Mouse (Mus musculus) limb, embryonic 15.5 days (tissue): ENCODE measurements around the gene Bmpr2. TPM values are rescaled to one million over a fixed set of nuclear protein-coding genes. Genes with fewer than 3 reads are reported as not detected.

Experiments
- ATAC-seq: fragments of 200-750 bp; cut with Nextera tagmentation; 2 replicates; pipeline ENCODE4 v1.8.0; 2017; ENCODE audit warnings: low read depth, moderate TSS enrichment; ENCODE audit not compliant: insufficient number of reproducible peaks, low FRiP score, low TSS enrichment
- H3K27ac ChIP-seq: fragments of 300-500 bp; sonication (generic); 2 replicates; pipeline ENCODE4 v1.5.1; 2015; ENCODE audit warnings: moderate library complexity, mild to moderate bottlenecking, inconsistent platforms
- H3K27me3 ChIP-seq: fragments of 300-500 bp; sonication (generic); 2 replicates; pipeline ENCODE4 v1.6.1; 2015; ENCODE audit warnings: inconsistent platforms
- H3K36me3 ChIP-seq: fragments of 300-500 bp; sonication (generic); 2 replicates; pipeline ENCODE4 v1.6.1; 2015; ENCODE audit warnings: inconsistent platforms
- H3K4me1 ChIP-seq: fragments of 300-500 bp; sonication (generic); 2 replicates; pipeline ENCODE4 v1.6.1; 2015; ENCODE audit warnings: inconsistent platforms
- H3K4me2 ChIP-seq: fragments of 300-500 bp; sonication (generic); 2 replicates; pipeline ENCODE4 v1.6.1; 2015; ENCODE audit warnings: mild to moderate bottlenecking, inconsistent platforms
- H3K4me3 ChIP-seq: fragments of 300-500 bp; sonication (generic); 2 replicates; pipeline ENCODE4 v1.5.1; 2015; ENCODE audit warnings: mild to moderate bottlenecking, inconsistent platforms
- H3K9ac ChIP-seq: fragments of 300-500 bp; sonication (generic); 2 replicates; pipeline ENCODE4 v1.6.1; 2015; ENCODE audit warnings: inconsistent platforms
- H3K9me3 ChIP-seq: fragments of 300-500 bp; sonication (generic); 2 replicates; pipeline ENCODE4 v1.6.1; 2016; ENCODE audit warnings: inconsistent platforms
- WGBS: fragments of 180-500 bp; shearing (Covaris S2); methylation state at CpG from one replicate; pipeline ENCODE4 v1.1.7; 2015; 5-methylcytosine and 5-hydroxymethylcytosine counted together
- polyA plus RNA-seq: library from polyadenylated mRNA; unstranded; fragments of >200 nt; fragmentation: Nextera tagmentation; extraction: Ambion mirVana; gene quantifications from 2 replicates; pipeline ENCODE4 v1.2.1, GENCODE M21; 2015

Gene Bmpr2
- polyA plus RNA-seq, 1 experiment from 2014 or later = 10.2 TPM

DNA sequence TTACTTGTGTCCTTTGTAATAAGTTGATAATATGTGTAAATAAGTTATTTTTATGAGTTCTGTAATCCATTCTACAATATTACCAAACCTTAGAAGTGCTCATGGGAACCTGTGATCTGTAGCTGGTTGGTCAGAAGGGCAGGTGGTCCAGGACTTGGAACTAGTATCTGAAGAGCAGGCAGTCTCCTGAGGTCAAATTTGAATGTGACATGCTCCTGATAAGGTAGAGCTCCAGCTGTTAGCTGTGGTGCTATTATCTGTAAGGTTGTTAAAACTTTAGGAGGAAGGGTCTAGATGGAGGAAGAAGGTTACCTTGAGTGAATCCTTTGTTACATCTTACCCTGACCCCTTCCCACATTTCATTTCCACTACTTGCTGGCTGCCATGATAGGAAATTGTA is 154.9 kb downstream of the Bmpr2 start:
- H3K9me3 ChIP-seq = no peaks in the 10 kb centered on the region
- H3K9ac ChIP-seq = no peak overlapping the region
- no peak overlapping the region for H3K4me2 ChIP-seq
- no peak for ATAC-seq
- no peaks in the 10 kb centered on the region for H3K36me3 ChIP-seq
- H3K27me3 ChIP-seq = no peaks in the 10 kb centered on the region
- no peak overlapping the region for H3K4me3 ChIP-seq
- H3K4me1 ChIP-seq = peaks cover 20% of the 10 kb centered on the region; the same call in 1 of the 2 replicates
- no peak overlapping the region for H3K27ac ChIP-seq

DNA sequence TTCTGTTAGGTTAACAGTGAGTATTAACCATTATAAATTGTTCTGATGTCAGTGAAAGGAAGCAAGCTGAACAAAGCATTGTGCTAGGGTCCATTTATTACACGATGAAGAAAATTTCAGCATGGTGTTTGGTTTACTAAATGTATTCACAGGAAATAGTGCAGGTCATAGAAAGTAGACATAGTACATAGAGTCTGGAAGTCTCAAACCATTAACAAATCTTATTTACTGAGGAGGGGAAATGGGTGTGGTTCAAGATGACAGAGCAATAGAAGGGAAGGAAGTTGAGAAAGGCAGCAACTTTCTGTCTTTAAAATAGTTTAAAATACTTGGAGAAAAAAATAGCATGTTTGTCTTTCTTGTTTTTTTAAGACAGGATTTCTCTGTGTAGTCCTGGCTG is 160.0 kb downstream of the Bmpr2 start:
- Histone ChIP-seq H3K4me2 (no peak overlapping the region), H3K4me1 (peaks cover 3% of the 10 kb centered on the region; the same call in 1 of the 2 replicates), H3K9ac (no peak overlapping the region), H3K27ac (no peak overlapping the region), H3K27me3 (no peaks in the 10 kb centered on the region), H3K4me3 (no peak overlapping the region), H3K9me3 (no peaks in the 10 kb centered on the region), H3K36me3 (no peaks in the 10 kb centered on the region)
- WGBS = 79% methylated on average over 1 of the region's 1 CpGs
- no peak for ATAC-seq

DNA sequence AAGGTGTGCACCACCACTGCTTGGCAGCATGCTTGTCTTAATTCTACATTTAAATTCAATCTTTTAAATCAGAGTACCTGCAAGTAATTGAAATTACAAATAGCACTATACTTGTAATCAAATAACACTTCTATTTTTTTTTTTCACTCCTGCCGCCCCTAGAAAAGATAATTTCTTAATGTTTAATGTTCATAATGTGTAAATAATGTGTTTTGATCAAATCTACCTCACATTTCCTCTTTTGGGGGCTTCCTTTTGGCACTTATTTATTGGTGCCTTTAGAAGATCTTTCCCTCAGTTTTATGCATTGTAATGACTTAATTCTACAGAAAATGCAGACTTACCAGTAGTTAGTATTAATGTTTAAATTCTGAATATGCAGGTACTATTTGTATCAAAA is 160.5 kb downstream of the Bmpr2 start:
- Histone ChIP-seq H3K4me3 (no peak overlapping the region), H3K4me1 (peaks cover 3% of the 10 kb centered on the region; the same call in 1 of the 2 replicates), H3K9ac (no peak overlapping the region), H3K9me3 (no peaks in the 10 kb centered on the region), H3K27me3 (no peaks in the 10 kb centered on the region), H3K4me2 (no peak overlapping the region), H3K36me3 (no peaks in the 10 kb centered on the region), H3K27ac (no peak overlapping the region)
- WGBS = 93% methylated on average over 1 of the region's 1 CpGs
- no peak for ATAC-seq

DNA sequence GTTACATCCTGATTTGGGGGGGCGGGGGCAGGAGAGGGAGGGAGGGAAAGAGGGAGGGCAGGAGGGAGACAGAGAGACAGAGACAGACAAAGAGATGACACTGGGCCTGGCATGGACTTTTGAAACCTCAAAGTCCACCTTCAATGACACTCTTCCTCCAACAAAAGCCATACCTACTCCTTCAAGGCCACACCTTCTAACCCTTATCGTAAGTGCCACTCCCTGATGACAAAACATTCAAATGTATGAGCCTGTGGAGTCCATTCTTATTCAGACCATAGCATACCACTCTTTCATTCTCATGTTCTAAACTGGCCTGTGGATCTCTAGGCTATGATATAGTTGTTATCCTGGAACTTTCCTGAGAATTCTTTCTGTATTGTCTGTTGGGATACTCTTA is 161.2 kb downstream of the Bmpr2 start:
- H3K9me3 ChIP-seq = no peaks in the 10 kb centered on the region
- no peaks in the 10 kb centered on the region for H3K36me3 ChIP-seq
- H3K4me2 ChIP-seq = no peak overlapping the region
- H3K4me1 ChIP-seq = peaks cover 3% of the 10 kb centered on the region; the same call in 1 of the 2 replicates
- H3K27me3 ChIP-seq = no peaks in the 10 kb centered on the region
- no peak for ATAC-seq
- H3K27ac ChIP-seq = no peak overlapping the region
- 97% methylated on average over 2 of the region's 2 CpGs for WGBS
- H3K9ac ChIP-seq = no peak overlapping the region
- H3K4me3 ChIP-seq = no peak overlapping the region

DNA sequence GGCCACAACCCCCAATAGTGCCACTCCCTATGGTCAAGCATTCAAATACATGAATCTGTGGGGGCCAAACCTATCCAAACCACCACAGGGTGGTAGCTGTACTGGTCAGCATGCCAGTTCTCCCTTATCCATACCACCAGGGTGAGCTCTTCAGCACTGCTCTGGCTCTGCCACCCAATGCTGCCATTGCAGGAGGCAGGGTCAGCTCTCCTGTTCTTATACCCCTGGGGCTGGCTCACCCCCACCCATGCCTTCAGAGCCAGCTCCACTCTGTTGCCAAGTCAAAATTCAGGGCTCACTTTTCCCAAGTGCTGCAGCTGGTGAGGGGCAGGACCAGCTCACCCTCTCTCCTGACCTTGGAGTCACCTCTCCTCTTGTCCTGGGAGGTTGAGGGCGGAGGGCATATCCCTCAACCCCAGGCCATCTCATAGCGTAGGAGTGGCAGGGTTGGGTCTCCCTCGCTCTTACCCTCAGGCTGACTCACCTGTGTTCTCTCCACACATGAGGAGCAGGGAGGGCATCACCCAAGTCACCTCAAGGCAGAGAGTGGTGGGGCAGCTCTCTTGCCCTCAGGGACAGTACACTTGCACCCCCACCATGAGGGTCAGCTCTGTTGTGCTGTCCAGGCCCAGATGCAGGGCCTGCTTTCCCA is 162.9 kb downstream of the Bmpr2 start:
- no peaks in the 10 kb centered on the region for H3K36me3 ChIP-seq
- no peaks in the 10 kb centered on the region for H3K9me3 ChIP-seq
- no peaks in the 10 kb centered on the region for H3K27me3 ChIP-seq
- WGBS = 91% methylated on average over 3 of the region's 3 CpGs
- H3K4me2 ChIP-seq = no peak overlapping the region
- H3K27ac ChIP-seq = no peak overlapping the region
- H3K4me3 ChIP-seq = no peak overlapping the region
- no peak overlapping the region for H3K9ac ChIP-seq
- H3K4me1 ChIP-seq = peaks cover 3% of the 10 kb centered on the region; the same call in 1 of the 2 replicates
- ATAC-seq = no peak

DNA sequence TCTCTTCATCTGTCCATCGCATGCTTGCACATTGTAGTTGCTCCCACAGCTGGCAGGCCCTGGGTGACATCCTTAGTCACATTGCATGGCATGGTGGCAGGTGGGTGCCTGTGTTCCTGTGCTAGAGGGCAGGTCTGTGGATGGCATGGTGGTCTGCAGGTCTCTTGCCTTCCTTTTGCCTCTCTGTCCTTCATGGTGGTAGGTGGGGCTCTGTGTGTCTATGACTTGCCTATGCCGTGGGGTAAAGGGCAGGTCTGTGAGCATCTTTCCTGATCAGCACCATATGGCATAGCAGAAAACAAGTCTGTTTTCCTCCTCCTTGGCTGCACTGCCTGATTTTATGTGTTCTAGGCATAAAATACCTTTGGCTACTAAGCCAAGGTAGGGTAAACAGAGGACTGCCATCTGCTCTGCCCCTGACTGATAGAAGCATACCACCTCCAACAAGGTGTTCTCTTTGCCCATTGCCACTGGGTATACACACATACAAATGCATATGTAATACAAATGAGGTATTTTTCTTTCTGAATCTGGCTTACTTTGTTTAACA is 164.0 kb downstream of the Bmpr2 start:
- Histone ChIP-seq H3K4me1 (peaks cover 3% of the 10 kb centered on the region; the same call in 1 of the 2 replicates), H3K27ac (no peak overlapping the region), H3K4me2 (no peak overlapping the region), H3K4me3 (no peak overlapping the region), H3K9me3 (no peaks in the 10 kb centered on the region), H3K36me3 (no peaks in the 10 kb centered on the region), H3K27me3 (no peaks in the 10 kb centered on the region), H3K9ac (no peak overlapping the region)
- no peak for ATAC-seq
- 65% methylated on average over 2 of the region's 2 CpGs for WGBS

Other genes starting within 250 kb of the Bmpr2 start
- 1.9 and 2.4 TPM in 2 replicates for gene Gm973, start 247.1 kb upstream of the Bmpr2 start, polyA plus RNA-seq
- gene Sumo1, start 92.6 kb upstream of the Bmpr2 start, polyA plus RNA-seq = 328 and 365 TPM in 2 replicates
- 216 and 225 TPM in 2 replicates for gene Nop58, start 78.4 kb upstream of the Bmpr2 start, polyA plus RNA-seq
- 5.6 and 8.3 TPM in 2 replicates for gene Fam117b, start 149.6 kb downstream of the Bmpr2 start, polyA plus RNA-seq